Mouse (Mus musculus): ENCODE measurements at regions not wholly inside any gene's neighbourhood (a gene's known extent, or its start where the extent isn't known, plus 50 kb on each side); places are given as distances from the start of the nearest gene placed in this dataset.

GRCm38 (mm10) chr12:80053902-80054654 lies 58.7 kb downstream of the Zfp36l1 start:
- Histone ChIP-seq H3K27ac (ENCODE audit: control insufficient read depth, low read depth, low read length) (no peak overlapping the region), H3K27me3 (ENCODE audit: control insufficient read depth in 1 of 2, insufficient read depth in 2 of 2, low read length in 2 of 2) (no peaks in the 10 kb centered on the region), H3K4me3 (ENCODE audit: control insufficient read depth in 1 of 2, insufficient read depth in 1 of 2, low read depth in 2 of 2, low read length in 2 of 2) (no peak overlapping the region), H3K79me2 (ENCODE audit: control insufficient read depth, insufficient read depth, low read length, poor library complexity) (no peaks in the 10 kb centered on the region), H3K36me3 (ENCODE audit: control insufficient read depth in 1 of 2, insufficient read depth in 2 of 2, low read length in 2 of 2) (peaks cover 0 to 5% of the 10 kb centered on the region in 2 experiments; a peak in 2 of 4 replicates), H3K9ac (ENCODE audit: control insufficient read depth, low read depth, low read length, poor library complexity, severe bottlenecking) (no peak overlapping the region), H3K4me1 (ENCODE audit: control insufficient read depth in 1 of 2, insufficient read depth in 2 of 2, low read length in 2 of 2) (peaks cover 4 to 6% of the 10 kb centered on the region in 2 experiments; a peak in 1 of 4 replicates), H3K9me3 (replicated peaks; ENCODE audit: insufficient read depth, low read length) (no peaks in the 10 kb centered on the region)
- TF ChIP-seq RAD21 (IDR thresholded peaks at IDR 0.05; ENCODE audit: low read depth, low read length) (no peak), NELFE (IDR thresholded peaks at IDR 0.05; ENCODE audit: low read depth, low read length) (no peak), ETS1 (IDR thresholded peaks at IDR 0.05; ENCODE audit: low read depth, low read length) (no peak), GATA1 (IDR thresholded peaks at IDR 0.05; ENCODE audit: low read depth, low read length) (no peak), CTCF (IDR thresholded peaks at IDR 0.05 in 2 of 3, conservative IDR thresholded peaks at IDR 0.05 in 1 of 3; ENCODE audit: control insufficient read depth in 1 of 3, insufficient read depth in 1 of 3, low read depth in 2 of 3, low read length in 3 of 3, poor library complexity in 1 of 3, severe bottlenecking in 1 of 3) (no peak), MEF2A (IDR thresholded peaks at IDR 0.05; ENCODE audit: extremely low read depth, insufficient replicate concordance, low read depth, low read length, poor library complexity, severe bottlenecking) (no peak), ZKSCAN1 (IDR thresholded peaks at IDR 0.05; ENCODE audit: low read depth, low read length) (no peak), HCFC1 (IDR thresholded peaks at IDR 0.05; ENCODE audit: low read depth, low read length) (no peak), CHD1 (IDR thresholded peaks at IDR 0.05; ENCODE audit: low read depth, low read length) (no peak), MXI1 (IDR thresholded peaks at IDR 0.05; ENCODE audit: low read depth, low read length) (no peak)
- DNase-seq (ENCODE audit: low read depth, low spot score) = no peak

DNA sequence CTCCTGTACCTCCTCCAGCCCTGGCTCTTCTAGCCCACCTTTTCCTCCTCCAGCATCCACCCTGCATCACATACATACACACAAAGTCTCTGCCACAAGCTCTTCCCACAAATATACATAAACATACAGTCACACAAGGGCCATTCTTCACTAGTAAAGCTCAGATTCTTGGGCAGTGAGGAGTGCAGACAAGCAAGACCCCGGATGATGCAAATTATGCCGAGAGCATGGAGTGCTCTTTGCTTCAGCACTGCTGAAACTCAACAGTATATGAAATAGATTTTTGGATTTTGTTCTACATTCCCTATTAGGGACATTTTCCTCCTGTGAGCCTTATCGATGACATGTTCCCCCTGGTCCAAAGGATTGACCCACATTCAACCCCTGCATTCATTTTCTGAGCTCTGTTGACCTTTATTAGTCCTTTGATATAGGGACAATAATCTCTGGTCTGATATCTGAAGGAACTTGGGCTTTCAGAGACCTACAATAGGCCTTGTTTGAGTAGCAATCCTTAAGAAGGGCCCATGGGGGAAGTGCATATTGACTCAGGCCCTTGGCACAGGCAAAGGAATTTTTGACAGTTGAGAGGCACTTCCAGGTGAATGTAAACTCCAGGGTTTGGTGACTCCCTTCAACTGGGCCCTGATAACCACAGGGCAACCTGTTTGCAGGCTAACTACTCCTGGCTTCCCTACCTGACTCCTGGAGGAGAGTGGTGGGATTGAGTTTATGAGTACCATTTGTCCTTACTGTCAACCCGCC lies 64.4 kb downstream of the Zfp36l1 start:
- H3K27me3 ChIP-seq (ENCODE audit: control insufficient read depth in 1 of 2, insufficient read depth in 2 of 2, low read length in 2 of 2) = no peaks in the 10 kb centered on the region
- H3K9ac ChIP-seq (ENCODE audit: control insufficient read depth, low read depth, low read length, poor library complexity, severe bottlenecking) = no peak overlapping the region
- no peaks in the 10 kb centered on the region for H3K9me3 ChIP-seq (replicated peaks; ENCODE audit: insufficient read depth, low read length)
- DNase-seq (ENCODE audit: low read depth, low spot score) = no peak
- peaks cover 12 to 15% of the 10 kb centered on the region in 2 experiments for H3K4me1 ChIP-seq (ENCODE audit: control insufficient read depth in 1 of 2, insufficient read depth in 2 of 2, low read length in 2 of 2)
- no peak overlapping the region for H3K27ac ChIP-seq (ENCODE audit: control insufficient read depth, low read depth, low read length)
- no peaks in the 10 kb centered on the region for H3K79me2 ChIP-seq (ENCODE audit: control insufficient read depth, insufficient read depth, low read length, poor library complexity)
- H3K36me3 ChIP-seq (ENCODE audit: control insufficient read depth in 1 of 2, insufficient read depth in 2 of 2, low read length in 2 of 2) = peaks cover 0 to 19% of the 10 kb centered on the region in 2 experiments; a peak in 2 of 4 replicates
- H3K4me3 ChIP-seq (ENCODE audit: control insufficient read depth in 1 of 2, insufficient read depth in 1 of 2, low read depth in 2 of 2, low read length in 2 of 2) = no peak overlapping the region
- TF ChIP-seq MAFK (IDR thresholded peaks at IDR 0.05; ENCODE audit: borderline replicate concordance, low read depth, low read length) = no peak
